In the genomic region with DNA sequence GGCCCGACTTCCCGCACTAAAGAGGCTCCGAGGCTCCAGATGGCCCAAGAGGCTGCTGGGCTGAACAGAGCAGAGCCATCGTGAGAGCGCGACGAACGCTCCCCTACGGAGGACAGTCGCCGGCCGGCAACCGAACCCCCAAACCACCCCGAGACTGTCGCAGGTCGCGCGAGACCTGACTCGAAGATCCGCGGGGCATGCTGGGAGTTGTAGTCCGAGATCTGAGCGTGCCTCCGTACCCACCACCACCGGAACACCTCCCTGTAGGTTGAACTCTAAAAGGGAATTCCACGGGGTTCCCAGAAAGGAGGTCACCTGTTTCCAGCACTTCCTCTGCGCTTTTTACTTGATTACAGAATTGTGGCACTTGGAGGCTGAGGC, we compare ENCODE assay signal across 1 mouse cellular context.
A peak's percentile ranks its signal among the peaks of the same experiment; 100 is the strongest.
TF ChIP-seq lines count a peak whose summit lies in the region.

A gene (minus strand): TSS at position 235 of the 381 bp plus-strand sequence.

TF ChIP-seq in CH12.LX, 34 proteins besides CTCF, POLR2A, EP300 and RAD21 (continued from another document):
- peak; percentile 62 for TF ChIP-seq ZMIZ1 (IDR thresholded peaks at IDR 0.05; ENCODE audit: low read depth, low read length)
- no peak for TF ChIP-seq USF2 (conservative IDR thresholded peaks at IDR 0.05; ENCODE audit: low read depth, low read length)
- no peak for TF ChIP-seq USF1 (IDR thresholded peaks at IDR 0.05; ENCODE audit: low read depth, low read length)
- TF ChIP-seq E2F4 (IDR thresholded peaks at IDR 0.05; ENCODE audit: insufficient replicate concordance, low read depth, low read length): no peak
- TF ChIP-seq CHD1 (IDR thresholded peaks at IDR 0.05; ENCODE audit: low read depth, low read length): no peak
- no peak; the same call in 1 of the 2 replicates for TF ChIP-seq GABPA (IDR thresholded peaks at IDR 0.05; ENCODE audit: insufficient replicate concordance, low read depth, low read length)
- peak; percentile 84 for TF ChIP-seq NELFE (IDR thresholded peaks at IDR 0.05; ENCODE audit: low read depth, low read length)
- no peak for TF ChIP-seq IRF4 (IDR thresholded peaks at IDR 0.05; ENCODE audit: low read depth, low read length)
- TF ChIP-seq NRF1 (IDR thresholded peaks at IDR 0.05; ENCODE audit: low read depth, low read length): 0 out of 2 replicates have a peak, but pooled peaks have one; percentile 19
- TF ChIP-seq ZKSCAN1 (IDR thresholded peaks at IDR 0.05; ENCODE audit: borderline replicate concordance, low read depth, low read length): no peak
- TF ChIP-seq MEF2A (IDR thresholded peaks at IDR 0.05; ENCODE audit: borderline replicate concordance, low read depth, low read length): no peak
- TF ChIP-seq ZC3H11A (IDR thresholded peaks at IDR 0.05; ENCODE audit: low read depth, low read length): no peak
- TF ChIP-seq KAT2A (IDR thresholded peaks at IDR 0.05; ENCODE audit: insufficient replicate concordance, low read length): peak; percentile 94; the same call in 1 of the 2 replicates
- no peak for TF ChIP-seq POLR2AphosphoS2 (IDR thresholded peaks at IDR 0.05; ENCODE audit: low read depth, low read length)
- TF ChIP-seq RCOR1 (conservative IDR thresholded peaks at IDR 0.05; ENCODE audit: low read depth, low read length): no peak
- TF ChIP-seq MAZ (IDR thresholded peaks at IDR 0.05; ENCODE audit: low read depth, low read length): peak; percentile 96
- TF ChIP-seq ETS1 (conservative IDR thresholded peaks at IDR 0.05; ENCODE audit: low read depth, low read length): no peak; the same call in 1 of the 2 replicates
- TF ChIP-seq CHD2 (IDR thresholded peaks at IDR 0.05; ENCODE audit: low read length): peak; percentile 100
- TF ChIP-seq TBP (conservative IDR thresholded peaks at IDR 0.05; ENCODE audit: low read depth, low read length): 0 out of 2 replicates have a peak, but pooled peaks have one; percentile 33
- TF ChIP-seq ZNF384 (IDR thresholded peaks at IDR 0.05; ENCODE audit: low read depth, low read length): no peak
- TF ChIP-seq ELF1 (IDR thresholded peaks at IDR 0.05; ENCODE audit: low read depth, low read length): peak; percentile 64
- no peak for TF ChIP-seq UBTF (IDR thresholded peaks at IDR 0.05; ENCODE audit: low read depth, low read length)
- TF ChIP-seq PAX5 (IDR thresholded peaks at IDR 0.05; ENCODE audit: low read length): no peak
- 0 out of 2 replicates have a peak, but pooled peaks have one; percentile 43 for TF ChIP-seq TCF12 (IDR thresholded peaks at IDR 0.05; ENCODE audit: low read depth, low read length)
- peak; percentile 95 for TF ChIP-seq HCFC1 (IDR thresholded peaks at IDR 0.05; ENCODE audit: low read depth, low read length)
- peak; percentile 66; the same call in 1 of the 2 replicates for TF ChIP-seq SIN3A (IDR thresholded peaks at IDR 0.05; ENCODE audit: low read length)
